Mouse (Mus musculus) kidney, embryonic 14.5 days (tissue): ENCODE measurements around the gene Ttc7b. TPM values are rescaled to one million over a fixed set of nuclear protein-coding genes. Genes with fewer than 3 reads are reported as not detected.

Experiments used
- ATAC-seq: fragments of 200-750 bp; cut with Nextera tagmentation; 2 replicates; pipeline ENCODE4 v1.8.0; 2017; ENCODE audit warnings: moderate number of reproducible peaks, mild to moderate bottlenecking, moderate TSS enrichment, moderate library complexity; ENCODE audit not compliant: low FRiP score, low TSS enrichment
- H3K27ac ChIP-seq: fragments of 300-500 bp; sonication (generic); 2 replicates; pipeline ENCODE4 v1.5.1; 2014; ENCODE audit warnings: low read depth, mild to moderate bottlenecking, low read length, moderate library complexity, mixed read lengths
- H3K27me3 ChIP-seq: fragments of 300-500 bp; sonication (generic); 2 replicates; pipeline ENCODE4 v1.6.1; 2014; ENCODE audit warnings: mild to moderate bottlenecking, low read length; ENCODE audit not compliant: control insufficient read depth, insufficient read depth
- H3K36me3 ChIP-seq: fragments of 300-500 bp; sonication (generic); 2 replicates; pipeline ENCODE4 v1.6.1; 2014; ENCODE audit warnings: low read length, mixed read lengths; ENCODE audit not compliant: control insufficient read depth, insufficient read depth
- H3K4me1 ChIP-seq: fragments of 300-500 bp; sonication (generic); 2 replicates; pipeline ENCODE4 v1.6.1; 2014; ENCODE audit warnings: low read length, mixed read lengths; ENCODE audit not compliant: control insufficient read depth, insufficient read depth
- H3K4me2 ChIP-seq: fragments of 300-500 bp; sonication (generic); replicated peaks from 2 replicates; pipeline ENCODE4 v1.6.1; 2014; ENCODE audit warnings: low read depth, mild to moderate bottlenecking, low read length
- H3K4me3 ChIP-seq: fragments of 300-500 bp; sonication (generic); 2 replicates; pipeline ENCODE4 v1.5.1; 2014; ENCODE audit warnings: mild to moderate bottlenecking, low read length
- H3K9ac ChIP-seq: fragments of 300-500 bp; sonication (generic); 2 replicates; pipeline ENCODE4 v1.6.1; 2014; ENCODE audit warnings: low read depth, mild to moderate bottlenecking, low read length, moderate library complexity
- H3K9me3 ChIP-seq: fragments of 300-500 bp; sonication (generic); 2 replicates; pipeline ENCODE4 v1.6.1; 2016; ENCODE audit warnings: low read length; ENCODE audit not compliant: control insufficient read depth
- WGBS: fragments of 180-500 bp; shearing (Covaris S2); extraction: QIAGEN DNeasy Blood & Tissue Kit; methylation state at CpG from one replicate; pipeline ENCODE4 v1.1.7; 2014; 5-methylcytosine and 5-hydroxymethylcytosine counted together
- polyA plus RNA-seq: library from polyadenylated mRNA; unstranded; fragments of >200 nt; fragmentation: Nextera tagmentation; extraction: Ambion mirVana; gene quantifications from 2 replicates; pipeline ENCODE4 v1.2.1, GENCODE M21; 2014

The Ttc7b gene
- polyA plus RNA-seq, 1 experiment from 2014 or later, result 7.6 TPM

DNA sequence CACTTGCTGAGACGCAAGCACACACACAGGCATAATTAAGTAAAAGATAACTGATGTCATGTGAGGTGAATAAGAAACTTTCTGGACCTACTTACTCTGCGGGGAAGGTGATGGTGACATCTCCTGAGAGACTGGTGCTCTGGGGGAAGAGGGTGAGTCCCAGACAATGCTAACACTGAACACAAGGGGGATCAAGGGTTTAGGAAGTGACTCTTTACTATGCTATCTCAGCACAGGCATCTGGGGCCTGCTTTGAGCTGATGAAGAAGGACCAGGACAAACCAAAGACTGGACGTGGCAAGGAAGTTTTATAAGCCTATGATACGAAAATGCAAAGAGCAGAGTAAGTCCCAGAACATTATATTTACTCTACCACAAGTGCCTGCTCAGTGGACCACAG lies 92.4 kb downstream of the Ttc7b start:
- Histone ChIP-seq H3K4me1 (no peaks in the 10 kb centered on the region), H3K27ac (no peak overlapping the region), H3K9me3 (no peaks in the 10 kb centered on the region), H3K4me3 (no peak overlapping the region), H3K4me2 (no peak overlapping the region), H3K36me3 (no peaks in the 10 kb centered on the region), H3K9ac (no peak overlapping the region), H3K27me3 (no peaks in the 10 kb centered on the region)
- WGBS, result 90% methylated on average over 4 of the region's 4 CpGs
- ATAC-seq, result no peak

DNA sequence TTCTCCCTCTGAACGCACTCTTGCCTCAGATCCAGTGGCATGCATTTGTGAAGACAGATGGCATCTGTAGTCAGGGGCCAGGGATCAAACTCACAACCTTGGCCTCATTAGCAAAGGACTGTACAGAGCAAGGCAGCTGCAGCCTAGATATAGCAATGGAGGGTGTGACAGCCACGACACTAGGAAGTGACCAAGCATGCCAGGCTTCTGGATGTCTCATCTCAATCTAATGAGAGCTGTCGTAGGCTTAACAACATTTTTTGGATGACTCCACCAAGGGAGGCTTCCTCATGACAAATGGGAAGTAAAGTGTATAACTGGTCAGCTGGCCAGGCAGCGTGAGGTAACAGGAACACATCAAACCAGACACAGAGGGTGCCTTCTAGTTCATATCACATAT lies 94.4 kb downstream of the Ttc7b start:
- Histone ChIP-seq H3K4me3 (no peak overlapping the region), H3K9ac (no peak overlapping the region), H3K4me1 (no peaks in the 10 kb centered on the region), H3K4me2 (no peak overlapping the region), H3K36me3 (no peaks in the 10 kb centered on the region), H3K27ac (no peak overlapping the region), H3K9me3 (no peaks in the 10 kb centered on the region), H3K27me3 (no peaks in the 10 kb centered on the region)
- ATAC-seq, result peak; percentile 38; the same call in 1 of the 2 replicates
- 39% methylated on average over 4 of the region's 4 CpGs for WGBS

DNA sequence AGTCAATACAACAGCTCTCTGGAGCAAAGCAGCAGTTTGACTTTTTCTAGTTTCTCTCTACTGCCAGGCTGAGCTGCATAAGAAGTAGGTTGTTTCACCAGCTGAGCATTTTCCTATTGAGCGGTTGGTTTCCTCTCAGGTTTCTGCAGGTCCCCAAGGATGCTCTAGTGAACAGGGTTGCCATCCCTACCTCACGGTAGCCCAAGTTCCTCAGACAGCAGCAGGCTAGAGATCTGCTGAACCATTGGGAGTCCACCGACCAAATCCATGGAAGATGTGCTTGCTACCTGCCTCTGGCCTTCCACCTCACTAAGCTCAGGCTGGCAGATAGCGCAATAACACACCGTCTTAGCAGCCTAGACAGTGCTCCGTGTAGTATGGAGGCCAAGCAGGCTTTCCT lies 95.6 kb downstream of the Ttc7b start:
- 93% methylated on average over 6 of the region's 6 CpGs for WGBS
- no peaks in the 10 kb centered on the region for H3K27me3 ChIP-seq

DNA sequence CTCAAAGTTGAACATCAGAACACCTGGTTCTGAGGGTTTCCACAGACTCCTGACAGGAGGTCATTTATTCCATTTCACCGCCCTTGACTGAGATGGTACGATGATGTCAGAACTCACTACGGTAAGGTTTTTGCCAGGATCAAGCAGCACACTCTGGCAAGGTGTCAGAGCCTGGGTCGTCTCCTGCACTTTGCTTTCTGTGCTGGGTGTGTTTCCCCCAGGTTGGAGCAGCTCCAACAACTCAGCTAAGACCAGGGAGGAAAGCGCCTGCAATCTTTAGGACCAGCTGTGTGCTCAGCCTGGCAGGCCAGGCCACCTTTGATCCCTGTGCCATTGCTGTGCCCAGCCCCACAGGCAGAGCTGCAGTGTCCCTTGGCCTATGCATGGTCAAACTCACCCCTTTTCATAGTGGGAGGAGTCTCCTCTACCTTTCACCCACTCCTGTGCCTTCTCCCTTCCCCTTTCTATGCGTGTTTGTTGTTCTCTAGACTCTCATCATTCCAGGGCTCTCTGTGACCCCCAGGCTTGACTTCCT lies 98.3 kb downstream of the Ttc7b start:
- no peak overlapping the region for H3K9ac ChIP-seq
- peak; percentile 37; the same call in 1 of the 2 replicates for ATAC-seq
- H3K4me2 ChIP-seq, result no peak overlapping the region
- H3K4me3 ChIP-seq, result no peak overlapping the region
- H3K9me3 ChIP-seq, result no peaks in the 10 kb centered on the region
- peaks cover 3% of the 10 kb centered on the region; the same call in 1 of the 2 replicates for H3K4me1 ChIP-seq
- no peaks in the 10 kb centered on the region for H3K36me3 ChIP-seq
- H3K27ac ChIP-seq, result no peak overlapping the region
- H3K27me3 ChIP-seq, result no peaks in the 10 kb centered on the region
- WGBS, result 56% methylated on average over 6 of the region's 6 CpGs

More for the DNA sequence above, 95.6 kb downstream of the Ttc7b start:
- no peak overlapping the region for H3K9ac ChIP-seq
- no peak overlapping the region for H3K4me2 ChIP-seq
- ATAC-seq, result no peak
- no peaks in the 10 kb centered on the region for H3K9me3 ChIP-seq
- H3K4me3 ChIP-seq, result no peak overlapping the region
- peaks cover 3% of the 10 kb centered on the region; the same call in 1 of the 2 replicates for H3K4me1 ChIP-seq
- no peak overlapping the region for H3K27ac ChIP-seq
- H3K36me3 ChIP-seq, result no peaks in the 10 kb centered on the region

DNA sequence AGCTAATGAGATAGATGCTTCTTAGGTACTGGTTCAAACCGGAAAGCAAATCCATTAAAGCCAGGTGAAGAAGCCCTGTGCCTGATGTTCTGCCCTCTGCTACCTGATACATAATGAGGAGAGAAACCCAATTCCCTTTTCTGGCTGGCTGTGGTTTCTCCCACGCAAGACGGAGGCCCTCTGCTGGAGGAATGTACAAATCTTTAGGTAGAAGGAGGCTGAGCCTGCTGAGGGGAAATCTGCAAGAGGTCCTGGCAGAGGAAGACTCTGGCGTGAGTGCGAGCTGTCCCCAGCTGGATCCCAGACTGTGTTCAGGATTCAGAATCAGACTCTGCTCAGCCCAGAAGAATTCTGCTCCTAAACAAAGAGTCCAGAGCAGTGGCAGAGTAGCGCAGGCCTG lies 99.1 kb downstream of the Ttc7b start:
- Histone ChIP-seq H3K4me2 (no peak overlapping the region), H3K27ac (no peak overlapping the region), H3K27me3 (no peaks in the 10 kb centered on the region), H3K4me1 (peaks cover 3% of the 10 kb centered on the region; the same call in 1 of the 2 replicates), H3K9me3 (no peaks in the 10 kb centered on the region), H3K36me3 (no peaks in the 10 kb centered on the region), H3K4me3 (no peak overlapping the region), H3K9ac (no peak overlapping the region)
- peak; percentile 58 for ATAC-seq
- WGBS, result 50% methylated on average over 6 of the region's 6 CpGs

DNA sequence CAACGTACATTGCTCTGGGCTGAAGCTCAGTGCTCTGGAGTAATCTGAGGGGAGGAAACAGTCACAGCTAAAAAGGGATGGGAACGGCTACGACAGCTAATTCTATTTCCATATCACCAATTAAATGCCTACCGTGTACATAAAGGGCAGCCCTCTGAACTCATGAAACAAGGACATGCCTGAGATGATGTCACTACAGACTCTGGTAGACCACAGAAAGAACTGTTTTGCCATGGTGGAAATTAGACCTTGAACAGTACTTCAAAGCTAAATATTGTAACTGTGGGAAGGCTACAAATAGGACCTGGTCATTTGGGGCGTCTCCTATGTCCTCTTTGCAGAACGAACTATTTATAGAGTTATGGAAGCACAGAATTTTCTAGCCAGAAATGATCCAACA lies 99.7 kb downstream of the Ttc7b start:
- peaks cover 3% of the 10 kb centered on the region; the same call in 1 of the 2 replicates for H3K4me1 ChIP-seq

DNA sequence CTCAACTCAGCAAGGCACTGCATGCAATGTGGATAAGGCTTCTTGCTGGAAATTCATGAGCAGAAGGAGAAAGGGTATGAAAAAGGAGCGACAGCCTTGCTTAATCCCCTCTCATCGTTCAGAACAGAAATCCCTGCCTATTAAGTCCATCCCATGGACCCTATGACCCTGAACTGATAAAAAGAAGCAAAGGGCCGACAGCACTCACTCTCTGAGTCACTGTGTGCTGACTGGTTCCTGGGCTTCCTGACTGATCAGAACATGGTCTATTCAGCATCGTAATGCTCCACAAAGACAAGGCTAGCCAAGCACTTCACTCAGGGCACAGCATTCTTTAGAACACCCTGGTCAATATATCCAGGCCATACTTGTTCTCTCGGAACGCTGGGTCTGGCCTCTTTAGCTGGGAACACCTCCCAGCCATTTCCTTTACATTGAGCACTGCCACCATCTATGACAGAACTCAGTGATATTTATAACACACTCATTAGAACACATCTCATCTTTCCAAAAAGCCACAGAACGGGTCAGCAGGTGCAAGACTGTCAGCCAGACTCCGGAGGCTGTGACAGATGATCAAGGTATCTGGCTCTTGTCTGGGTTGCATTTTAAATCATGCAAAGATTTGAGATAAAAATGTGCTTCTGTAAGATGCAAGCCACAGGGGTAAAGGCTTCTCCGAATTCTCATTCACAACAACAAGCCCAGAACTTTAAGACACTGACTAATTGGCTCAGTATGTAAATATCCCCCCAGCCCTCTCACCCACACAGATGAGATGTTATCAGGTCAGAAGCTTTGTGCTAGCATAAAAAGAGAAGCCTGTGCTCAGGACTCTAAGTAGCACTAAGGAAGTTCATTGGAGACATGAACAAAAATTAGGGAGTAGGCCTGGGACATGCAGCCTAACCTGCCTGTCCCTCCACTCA lies 100.4 kb downstream of the Ttc7b start:
- no peak overlapping the region for H3K4me3 ChIP-seq
- H3K4me1 ChIP-seq, result peaks cover 4% of the 10 kb centered on the region; the same call in 1 of the 2 replicates
- H3K9me3 ChIP-seq, result no peaks in the 10 kb centered on the region
- H3K9ac ChIP-seq, result no peak overlapping the region
- no peak overlapping the region for H3K4me2 ChIP-seq
- WGBS, result 64% methylated on average over 9 of the region's 9 CpGs
- no peak for ATAC-seq
- H3K27ac ChIP-seq, result no peak overlapping the region
- H3K36me3 ChIP-seq, result no peaks in the 10 kb centered on the region
- no peaks in the 10 kb centered on the region for H3K27me3 ChIP-seq

More for the DNA sequence above, 99.7 kb downstream of the Ttc7b start:
- no peak for ATAC-seq
- H3K36me3 ChIP-seq, result no peaks in the 10 kb centered on the region
- H3K27ac ChIP-seq, result no peak overlapping the region
- H3K9ac ChIP-seq, result no peak overlapping the region
- no peak overlapping the region for H3K4me2 ChIP-seq
- WGBS, result 85% methylated on average over 6 of the region's 6 CpGs
- H3K9me3 ChIP-seq, result no peaks in the 10 kb centered on the region
- no peaks in the 10 kb centered on the region for H3K27me3 ChIP-seq
- no peak overlapping the region for H3K4me3 ChIP-seq

DNA sequence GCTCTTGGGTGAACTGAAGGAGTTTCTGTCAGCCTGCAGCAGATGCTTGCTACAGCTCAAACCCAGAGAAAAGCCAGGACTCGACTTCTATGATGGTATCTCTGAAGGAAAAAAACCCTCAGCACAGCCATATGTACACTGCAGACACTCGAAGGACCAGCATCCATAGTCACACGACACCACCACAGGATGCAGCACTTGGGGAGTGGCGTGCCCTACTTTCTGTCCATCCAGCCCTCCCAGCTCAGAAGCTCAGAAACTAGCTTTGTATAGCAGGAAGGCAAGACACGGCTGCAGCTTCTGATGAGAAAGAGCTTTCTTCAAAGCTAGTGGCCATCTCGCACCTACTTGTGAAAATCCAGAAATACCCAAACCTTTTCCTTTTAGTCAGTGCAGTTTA lies 104.8 kb downstream of the Ttc7b start:
- no peak overlapping the region for H3K9ac ChIP-seq
- ATAC-seq, result no peak
- H3K36me3 ChIP-seq, result peaks cover 9% of the 10 kb centered on the region; the same call in 1 of the 2 replicates
- WGBS, result 43% methylated on average over 6 of the region's 6 CpGs
- H3K4me1 ChIP-seq, result peaks cover 10% of the 10 kb centered on the region; the same call in 1 of the 2 replicates
- H3K27me3 ChIP-seq, result no peaks in the 10 kb centered on the region
- H3K27ac ChIP-seq, result no peak overlapping the region
- no peaks in the 10 kb centered on the region for H3K9me3 ChIP-seq
- no peak overlapping the region for H3K4me3 ChIP-seq
- no peak overlapping the region for H3K4me2 ChIP-seq
